Mouse (Mus musculus) retina, embryonic 14.5 days (tissue): Measurements from ENCODE around the gene Zcchc24.
A peak's percentile ranks its signal among the peaks of the same experiment; 100 is the strongest.
"Not testable (repeated sequence)": the region's sequence is repeated elsewhere in the genome, so short reads cannot be mapped to it uniquely, and the experiment has no call there.

ENCODE experiments used
- DNase-seq: peaks from one replicate; pipeline ENCODE4 v3.0.0-alpha.2; 2015; ENCODE audit warnings: low spot score

Zcchc24 gene

GRCm38 (mm10) chr14:25768915-25769625 lies at the start of gene Zcchc24:
Zcchc24 (minus strand) TSS chr14:25769039.
- DNase-seq = peak; percentile 93

GRCm38 (mm10) chr14:25816416-25816815 lies 47.6 kb upstream of the Zcchc24 start:
- DNase-seq = peak; percentile 82

- DNase-seq = no peak
Measured at GRCm38 (mm10) chr14:25814140-25814539, 45.3 kb upstream of the Zcchc24 start.

- DNase-seq = not testable (repeated sequence)
Measured at GRCm38 (mm10) chr14:25811026-25811425, 42.2 kb upstream of the Zcchc24 start.

- DNase-seq = no peak
Measured at GRCm38 (mm10) chr14:25806561-25806960, 37.7 kb upstream of the Zcchc24 start.

- DNase-seq = peak; percentile 54
Measured at GRCm38 (mm10) chr14:25805871-25806270, 37.0 kb upstream of the Zcchc24 start.

- no peak for DNase-seq
Measured at GRCm38 (mm10) chr14:25803246-25803809, 34.5 kb upstream of the Zcchc24 start.

- no peak for DNase-seq
Measured at GRCm38 (mm10) chr14:25802511-25802910, 33.7 kb upstream of the Zcchc24 start.

GRCm38 (mm10) chr14:25800166-25800960 lies 31.5 kb upstream of the Zcchc24 start:
- DNase-seq = peak; percentile 90

GRCm38 (mm10) chr14:25796619-25797018 lies 27.8 kb upstream of the Zcchc24 start:
- no peak for DNase-seq

- peak; percentile 49 for DNase-seq
Measured at GRCm38 (mm10) chr14:25795561-25796174, 26.8 kb upstream of the Zcchc24 start.

GRCm38 (mm10) chr14:25795067-25795466 lies 26.2 kb upstream of the Zcchc24 start:
- no peak for DNase-seq

- DNase-seq = no peak
Measured at GRCm38 (mm10) chr14:25794331-25794730, 25.5 kb upstream of the Zcchc24 start.

GRCm38 (mm10) chr14:25790768-25791302 lies 22.0 kb upstream of the Zcchc24 start:
- DNase-seq = no peak

GRCm38 (mm10) chr14:25789946-25790345 lies 21.1 kb upstream of the Zcchc24 start:
- no peak for DNase-seq

- DNase-seq = no peak
Measured at GRCm38 (mm10) chr14:25789207-25789606, 20.4 kb upstream of the Zcchc24 start.

GRCm38 (mm10) chr14:25788201-25788600 lies 19.4 kb upstream of the Zcchc24 start:
- DNase-seq = no peak

GRCm38 (mm10) chr14:25787387-25787910 lies 18.6 kb upstream of the Zcchc24 start:
- DNase-seq = no peak

- DNase-seq = no peak
Measured at GRCm38 (mm10) chr14:25786959-25787358, 18.1 kb upstream of the Zcchc24 start.

- DNase-seq = no peak
Measured at GRCm38 (mm10) chr14:25785210-25785609, 16.4 kb upstream of the Zcchc24 start.

- DNase-seq = no peak
Measured at GRCm38 (mm10) chr14:25783220-25783619, 14.4 kb upstream of the Zcchc24 start.

GRCm38 (mm10) chr14:25780601-25781000 lies 11.8 kb upstream of the Zcchc24 start:
- DNase-seq = no peak
